7 mouse cellular contexts compared by ENCODE assay signal in genomic region chr7:30320946-30321345, GRCm38 (mm10). TPM values are rescaled to one million over a fixed set of nuclear protein-coding genes. Genes with fewer than 3 reads are reported as not detected.
DNase-seq lines count a peak whose midpoint lies in the region; ATAC-seq and TF ChIP-seq lines count a peak whose summit lies in the region.

No protein-coding gene starts in this region.

- H3K9ac ChIP-seq in liver, adult 2 months (ENCODE audit: low read depth, low read length): no peak overlapping the region; the same call in 1 of the 2 replicates
- H3K9ac ChIP-seq in forebrain, embryonic 15.5 days (replicated peaks): no peak overlapping the region; the same call in 1 of the 2 replicates
- H3K9ac ChIP-seq in limb, embryonic 14.5 days (ENCODE audit: low read depth, low read length, severe bottlenecking): no peak overlapping the region
- H3K9ac ChIP-seq in stomach, embryonic 14.5 days (replicated peaks; ENCODE audit: low read depth, low read length): no peak overlapping the region

- peak overlapping the region; percentile 75 for H3K27ac ChIP-seq in liver, adult 2 months (replicated peaks; ENCODE audit: insufficient read depth, low read depth, low read length)
- no peak overlapping the region for H3K27ac ChIP-seq in forebrain, embryonic 15.5 days (replicated peaks)
- no peak overlapping the region for H3K27ac ChIP-seq in limb, embryonic 14.5 days (replicated peaks; ENCODE audit: low read depth, low read length)
- H3K27ac ChIP-seq in stomach, embryonic 14.5 days (ENCODE audit: low read length): no peak overlapping the region

- no peaks in the 10 kb centered on the region for H3K36me3 ChIP-seq in liver, adult 2 months (ENCODE audit: control insufficient read depth, insufficient read depth, low read length)
- no peaks in the 10 kb centered on the region for H3K36me3 ChIP-seq in forebrain, embryonic 15.5 days
- peaks cover 19% of the 10 kb centered on the region for H3K36me3 ChIP-seq in limb, embryonic 14.5 days (ENCODE audit: control insufficient read depth, insufficient read depth, low read length)
- H3K36me3 ChIP-seq in stomach, embryonic 14.5 days (ENCODE audit: control insufficient read depth, insufficient read depth, low read length): no peaks in the 10 kb centered on the region; the same call in 1 of the 2 replicates

- no peak overlapping the region for H3K4me3 ChIP-seq in liver, adult 2 months (ENCODE audit: insufficient read depth, low read depth, low read length)
- H3K4me3 ChIP-seq in forebrain, embryonic 15.5 days: peak overlapping the region; percentile 100
- peak overlapping the region; percentile 82 for H3K4me3 ChIP-seq in limb, embryonic 14.5 days (replicated peaks; ENCODE audit: low read length)
- H3K4me3 ChIP-seq in stomach, embryonic 14.5 days (ENCODE audit: low read depth, low read length): peak overlapping the region; percentile 79; the same call in 1 of the 2 replicates

- WGBS in liver, adult 2 months: 23% methylated on average over 2 of the region's 2 CpGs
- WGBS in forebrain, embryonic 15.5 days: 78% methylated on average over 2 of the region's 2 CpGs
- 81% methylated on average over 2 of the region's 2 CpGs for WGBS in limb, embryonic 14.5 days
- whole genome bisulfite sequencing in stomach, embryonic 14.5 days: 75% methylated on average over 2 of the region's 2 CpGs

- peaks cover 14% of the 10 kb centered on the region for H3K4me1 ChIP-seq in liver, adult 2 months (ENCODE audit: control insufficient read depth, insufficient read depth, low read length)
- H3K4me1 ChIP-seq in forebrain, embryonic 15.5 days: peaks cover 19% of the 10 kb centered on the region
- peaks cover 10% of the 10 kb centered on the region for H3K4me1 ChIP-seq in limb, embryonic 14.5 days (ENCODE audit: control insufficient read depth, insufficient read depth, low read length)
- peaks cover 10% of the 10 kb centered on the region; the same call in 1 of the 2 replicates for H3K4me1 ChIP-seq in stomach, embryonic 14.5 days (ENCODE audit: control insufficient read depth, insufficient read depth, low read length)

- no peak for ATAC-seq in forebrain, embryonic 15.5 days (replicated peaks)
- no peak for ATAC-seq in limb, embryonic 14.5 days (ENCODE audit: low FRiP score, low read depth)
- no peak for ATAC-seq in stomach, embryonic 14.5 days (ENCODE audit: insufficient number of reproducible peaks, insufficient read depth, low FRiP score, low read depth)

- no peaks in the 10 kb centered on the region for H3K27me3 ChIP-seq in liver, adult 2 months (ENCODE audit: control insufficient read depth, insufficient read depth, low read length)
- H3K27me3 ChIP-seq in forebrain, embryonic 15.5 days: no peaks in the 10 kb centered on the region
- no peaks in the 10 kb centered on the region for H3K27me3 ChIP-seq in limb, embryonic 14.5 days (ENCODE audit: control insufficient read depth, insufficient read depth, low read length)
- H3K27me3 ChIP-seq in stomach, embryonic 14.5 days (ENCODE audit: control insufficient read depth, insufficient read depth, low read length): no peaks in the 10 kb centered on the region

- TF ChIP-seq POLR2A in liver, adult 2 months (IDR thresholded peaks at IDR 0.05; ENCODE audit: extremely low read depth, insufficient read depth, low read length): no peak
- TF ChIP-seq POLR2A in limb, embryonic 14.5 days (IDR thresholded peaks at IDR 0.05; ENCODE audit: borderline replicate concordance, extremely low read depth, insufficient read depth, insufficient read length): no peak

- no peaks in the 10 kb centered on the region for H3K9me3 ChIP-seq in forebrain, embryonic 15.5 days
- no peaks in the 10 kb centered on the region for H3K9me3 ChIP-seq in limb, embryonic 14.5 days (ENCODE audit: control insufficient read depth, low read length)
- no peaks in the 10 kb centered on the region for H3K9me3 ChIP-seq in stomach, embryonic 14.5 days (ENCODE audit: control insufficient read depth, low read depth, low read length)

- intact Hi-C loops in left cerebral cortex, postnatal 36 days (cut with DNase I): no loop called here

- DNase-seq in liver, adult 2 months (ENCODE audit: extremely low read depth, low read depth, low spot score): peak; percentile 87
- no peak for DNase-seq in liver
- no peak for DNase-seq in limb, embryonic 14.5 days (ENCODE audit: low spot score)
- no peak for DNase-seq in left cerebral cortex, postnatal 36 days (ENCODE audit: low spot score in 2 of 2)
- DNase-seq in gastrocnemius, postnatal 25 days: no peak

- peak overlapping the region; percentile 75 for H3K4me2 ChIP-seq in forebrain, embryonic 15.5 days (replicated peaks)
- H3K4me2 ChIP-seq in limb, embryonic 14.5 days (replicated peaks; ENCODE audit: low read depth, low read length, severe bottlenecking): peak overlapping the region; percentile 79
- H3K4me2 ChIP-seq in stomach, embryonic 14.5 days (replicated peaks; ENCODE audit: low read depth, low read length): peak overlapping the region; percentile 66

- TF ChIP-seq CTCF in liver, adult 2 months (IDR thresholded peaks at IDR 0.05; ENCODE audit: low read depth, low read length): no peak

- no peaks in the 10 kb centered on the region for H3K79me2 ChIP-seq in liver, adult 2 months (ENCODE audit: control insufficient read depth, insufficient read depth, low read length)

RNA-seq across cellular contexts. Expression of gene E130208F15Rik, which starts 0.6 kb away (rescaled TPM):
- 0.18 and 0.34 TPM in 2 replicates for total RNA-seq in liver, adult 2 months (2014; rRNA removed)
- 0.06 and 0.39 TPM in 2 replicates for polyA plus RNA-seq in liver, adult 2 months (2012; rRNA removed)
- polyA plus RNA-seq in forebrain, embryonic 15.5 days (2015; fragmentation: Nextera tagmentation; extraction: Ambion mirVana): not detected in 2 replicates
- polyA plus RNA-seq in limb, embryonic 14.5 days (2012; rRNA removed): 0.98 and 1.1 TPM in 2 replicates
- polyA plus RNA-seq in limb, embryonic 14.5 days (2014; fragmentation: Nextera tagmentation; extraction: Ambion mirVana): not detected in 2 replicates
- not detected in 2 replicates for polyA plus RNA-seq in stomach, embryonic 14.5 days (2014; fragmentation: Nextera tagmentation; extraction: Ambion mirVana)
- under 1 TPM; 0.52 to 0.54 TPM for total RNA-seq in left cerebral cortex, postnatal 36 days (2021)
- total RNA-seq in gastrocnemius, postnatal 25 days (2021): under 1 TPM; 0.31 to 0.46 TPM

RNA-seq across cellular contexts. Expression of gene Sdhaf1, which starts 2.7 kb away (rescaled TPM):
- total RNA-seq in liver, adult 2 months (2014; rRNA removed): 4.0 and 4.4 TPM in 2 replicates
- 15.8 and 16.2 TPM in 2 replicates for polyA plus RNA-seq in liver, adult 2 months (2012; rRNA removed)
- polyA plus RNA-seq in forebrain, embryonic 15.5 days (2015; fragmentation: Nextera tagmentation; extraction: Ambion mirVana): 22.1 and 22.5 TPM in 2 replicates
- 18.6 and 19.2 TPM in 2 replicates for polyA plus RNA-seq in limb, embryonic 14.5 days (2012; rRNA removed)
- polyA plus RNA-seq in limb, embryonic 14.5 days (2014; fragmentation: Nextera tagmentation; extraction: Ambion mirVana): 19.7 and 20.7 TPM in 2 replicates
- 14.4 and 17.0 TPM in 2 replicates for polyA plus RNA-seq in stomach, embryonic 14.5 days (2014; fragmentation: Nextera tagmentation; extraction: Ambion mirVana)
- total RNA-seq in left cerebral cortex, postnatal 36 days (2021): 1 to 10 TPM; 7.5 to 9.4 TPM
- 1 to 10 TPM; 6.5 to 7.3 TPM for total RNA-seq in gastrocnemius, postnatal 25 days (2021)

RNA-seq across cellular contexts. Expression of gene Syne4, which starts 6.3 kb away (rescaled TPM):
- 1.7 and 3.5 TPM in 2 replicates for total RNA-seq in liver, adult 2 months (2014; rRNA removed)
- 2.2 and 4.9 TPM in 2 replicates for polyA plus RNA-seq in liver, adult 2 months (2012; rRNA removed)
- polyA plus RNA-seq in forebrain, embryonic 15.5 days (2015; fragmentation: Nextera tagmentation; extraction: Ambion mirVana): 7.3 and 9.0 TPM in 2 replicates
- polyA plus RNA-seq in limb, embryonic 14.5 days (2012; rRNA removed): 141 and 209 TPM in 2 replicates
- 40.3 and 56.2 TPM in 2 replicates for polyA plus RNA-seq in limb, embryonic 14.5 days (2014; fragmentation: Nextera tagmentation; extraction: Ambion mirVana)
- polyA plus RNA-seq in stomach, embryonic 14.5 days (2014; fragmentation: Nextera tagmentation; extraction: Ambion mirVana): 49.0 and 53.2 TPM in 2 replicates
- total RNA-seq in left cerebral cortex, postnatal 36 days (2021): 1 to 10 TPM; 6.4 to 9.1 TPM
- 1 to 10 TPM; 1.2 to 1.4 TPM for total RNA-seq in gastrocnemius, postnatal 25 days (2021)

RNA-seq across cellular contexts. Expression of gene Alkbh6, which starts 12.4 kb away (rescaled TPM):
- 15.0 and 16.8 TPM in 2 replicates for total RNA-seq in liver, adult 2 months (2014; rRNA removed)
- polyA plus RNA-seq in liver, adult 2 months (2012; rRNA removed): 38.7 and 51.4 TPM in 2 replicates
- polyA plus RNA-seq in forebrain, embryonic 15.5 days (2015; fragmentation: Nextera tagmentation; extraction: Ambion mirVana): 99.6 and 102 TPM in 2 replicates
- 124 and 169 TPM in 2 replicates for polyA plus RNA-seq in limb, embryonic 14.5 days (2012; rRNA removed)
- 79.7 and 86.6 TPM in 2 replicates for polyA plus RNA-seq in limb, embryonic 14.5 days (2014; fragmentation: Nextera tagmentation; extraction: Ambion mirVana)
- 70.1 and 76.2 TPM in 2 replicates for polyA plus RNA-seq in stomach, embryonic 14.5 days (2014; fragmentation: Nextera tagmentation; extraction: Ambion mirVana)
- 10 to 100 TPM; 58.7 to 65.2 TPM for total RNA-seq in left cerebral cortex, postnatal 36 days (2021)
- 10 to 100 TPM; 18.6 to 18.8 TPM for total RNA-seq in gastrocnemius, postnatal 25 days (2021)

RNA-seq across cellular contexts. Expression of gene Clip3, which starts 29.4 kb away (rescaled TPM):
- 0.18 and 0.54 TPM in 2 replicates for total RNA-seq in liver, adult 2 months (2014; rRNA removed)
- 0.24 and 0.80 TPM in 2 replicates for polyA plus RNA-seq in liver, adult 2 months (2012; rRNA removed)
- polyA plus RNA-seq in forebrain, embryonic 15.5 days (2015; fragmentation: Nextera tagmentation; extraction: Ambion mirVana): 117 and 120 TPM in 2 replicates
- 106 and 122 TPM in 2 replicates for polyA plus RNA-seq in limb, embryonic 14.5 days (2012; rRNA removed)
- 55.1 and 56.7 TPM in 2 replicates for polyA plus RNA-seq in limb, embryonic 14.5 days (2014; fragmentation: Nextera tagmentation; extraction: Ambion mirVana)
- 52.8 and 53.9 TPM in 2 replicates for polyA plus RNA-seq in stomach, embryonic 14.5 days (2014; fragmentation: Nextera tagmentation; extraction: Ambion mirVana)
- total RNA-seq in left cerebral cortex, postnatal 36 days (2021): 100 to 1,000 TPM; 491 to 494 TPM
- total RNA-seq in gastrocnemius, postnatal 25 days (2021): 10 to 100 TPM in 1 of 2 experiments, 1 to 10 TPM in 1; 4.2 to 10.6 TPM
